Mouse (Mus musculus) CH12.LX (cell line): ENCODE results near the gene Sprr3. TPM values are rescaled to one million over a fixed set of nuclear protein-coding genes. Genes with fewer than 3 reads are reported as not detected.

Experiments used
- DNase-seq: peaks from one replicate; pipeline ENCODE4 v3.0.0-alpha.2; 2013; ENCODE audit errors: extremely low read depth
- H3K27ac ChIP-seq: 2 replicates; pipeline ENCODE4 v1.5.1; 2012; ENCODE audit warnings: low read depth, mild to moderate bottlenecking, control low read depth, moderate library complexity; ENCODE audit not compliant: insufficient read depth
- H3K27me3 ChIP-seq: replicated peaks from 2 replicates; pipeline ENCODE3; 2012; ENCODE audit warnings: inconsistent platforms
- H3K36me3 ChIP-seq, 2 experiments: replicated peaks in 1 of 2; 2 replicates each; pipeline versions ENCODE3 to v1.6.1; 2012; ENCODE audit warnings: inconsistent platforms in 1 of 2, low read length in 1 of 2, mild to moderate bottlenecking in 1 of 2, mixed read lengths in 1 of 2, moderate library complexity in 1 of 2; ENCODE audit not compliant: control insufficient read depth in 1 of 2, insufficient read depth in 1 of 2
- H3K4me1 ChIP-seq, 2 experiments: 2 replicates each; pipeline ENCODE4 v1.6.1; 2012; ENCODE audit warnings: inconsistent platforms in 1 of 2, moderate library complexity in 1 of 2; ENCODE audit not compliant: insufficient read depth in 2 of 2, control insufficient read depth in 1 of 2
- H3K4me2 ChIP-seq: 2 replicates; pipeline ENCODE4 v1.6.1; 2012; ENCODE audit warnings: low read depth, mild to moderate bottlenecking, control low read depth; ENCODE audit not compliant: poor library complexity, insufficient read depth, severe bottlenecking
- H3K4me3 ChIP-seq, 3 experiments: fragments of 150-350 bp in 1 of 3; sonication (generic) in 1 of 3; replicated peaks in 1 of 3; 2 replicates each; pipeline versions ENCODE3 to v1.5.1; 2011 to 2012; ENCODE audit warnings: low read depth in 2 of 3, low read length in 2 of 3, mild to moderate bottlenecking in 2 of 3, moderate library complexity in 2 of 3, control low read depth in 1 of 3, improper control_type of control experiment in 1 of 3, inconsistent platforms in 1 of 3, mixed read lengths in 1 of 3; ENCODE audit not compliant: poor library complexity in 1 of 3
- H3K79me2 ChIP-seq: replicated peaks from 2 replicates; pipeline ENCODE4 v1.6.1; 2012; ENCODE audit warnings: mild to moderate bottlenecking, moderate library complexity; ENCODE audit not compliant: control insufficient read depth, poor library complexity, insufficient read depth, severe bottlenecking; ENCODE audit errors: extremely low read depth
- H3K9ac ChIP-seq: 2 replicates; pipeline ENCODE4 v1.6.1; 2012; ENCODE audit warnings: low read depth, mild to moderate bottlenecking, control low read depth, moderate library complexity; ENCODE audit not compliant: insufficient read depth
- H3K9me3 ChIP-seq: replicated peaks from 2 replicates; pipeline ENCODE3; 2012; ENCODE audit warnings: low read length, inconsistent platforms, mixed read lengths
- CTCF ChIP-seq, 2 experiments: IDR thresholded peaks in 1 of 2; conservative IDR thresholded peaks in 1 of 2; 2 replicates each; pipeline ENCODE4 v1.5.1; 2011 to 2012; ENCODE audit warnings: low read depth in 2 of 2, low read length in 2 of 2, improper control_type of control experiment in 1 of 2, inconsistent platforms in 1 of 2, mild to moderate bottlenecking in 1 of 2, moderate library complexity in 1 of 2
- E2F4 ChIP-seq: IDR thresholded peaks from 2 replicates; pipeline ENCODE4 v1.6.1; 2011; ENCODE audit warnings: low read depth, low read length, improper control_type of control experiment; ENCODE audit not compliant: insufficient replicate concordance
- ETS1 ChIP-seq: conservative IDR thresholded peaks from 2 replicates; pipeline ENCODE4 v1.6.1; 2012; ENCODE audit warnings: low read depth, mild to moderate bottlenecking, inconsistent platforms, low read length, improper control_type of control experiment, moderate library complexity
- HCFC1 ChIP-seq: IDR thresholded peaks from 2 replicates; pipeline ENCODE4 v1.6.1; 2012; ENCODE audit warnings: low read depth, mild to moderate bottlenecking, inconsistent platforms, low read length, improper control_type of control experiment
- IRF4 ChIP-seq: IDR thresholded peaks from 2 replicates; pipeline ENCODE4 v1.6.1; 2014; ENCODE audit warnings: low read depth, mild to moderate bottlenecking, inconsistent platforms, low read length, improper control_type of control experiment
- JUN ChIP-seq: IDR thresholded peaks from 2 replicates; pipeline ENCODE4 v1.6.1; 2011; ENCODE audit warnings: low read depth, mild to moderate bottlenecking, low read length, improper control_type of control experiment, moderate library complexity; ENCODE audit not compliant: insufficient read depth
- JUND ChIP-seq: conservative IDR thresholded peaks from 2 replicates; pipeline ENCODE4 v1.6.1; 2011; ENCODE audit warnings: low read depth, low read length, improper control_type of control experiment
- KAT2A ChIP-seq: IDR thresholded peaks from 2 replicates; pipeline ENCODE4 v1.6.1; 2012; ENCODE audit warnings: low read length, improper control_type of control experiment, inconsistent platforms; ENCODE audit not compliant: insufficient replicate concordance
- MAFK ChIP-seq: IDR thresholded peaks from 2 replicates; pipeline ENCODE4 v1.6.1; 2011; ENCODE audit warnings: low read length, improper control_type of control experiment; ENCODE audit not compliant: insufficient replicate concordance
- MAX ChIP-seq: IDR thresholded peaks from 2 replicates; pipeline ENCODE4 v1.6.1; 2011; ENCODE audit warnings: low read length, improper control_type of control experiment
- MEF2A ChIP-seq: IDR thresholded peaks from 2 replicates; pipeline ENCODE4 v1.6.1; 2014; ENCODE audit warnings: low read depth, mild to moderate bottlenecking, inconsistent platforms, low read length, improper control_type of control experiment, borderline replicate concordance
- MYC ChIP-seq: IDR thresholded peaks from 2 replicates; pipeline ENCODE4 v1.6.1; 2011; ENCODE audit warnings: low read depth, mild to moderate bottlenecking, improper control_type of control experiment, low read length
- NELFE ChIP-seq: IDR thresholded peaks from 2 replicates; pipeline ENCODE4 v1.6.1; 2011; ENCODE audit warnings: low read depth, low read length, improper control_type of control experiment
- POLR2A ChIP-seq: IDR thresholded peaks from 2 replicates; pipeline ENCODE4 v1.6.1; 2011; ENCODE audit warnings: low read depth, mild to moderate bottlenecking, improper control_type of control experiment, low read length
- RAD21 ChIP-seq: IDR thresholded peaks from 2 replicates; pipeline ENCODE4 v1.6.1; 2011; ENCODE audit warnings: low read depth, mild to moderate bottlenecking, low read length, improper control_type of control experiment, moderate library complexity
- RCOR1 ChIP-seq: conservative IDR thresholded peaks from 2 replicates; pipeline ENCODE4 v1.6.1; 2012; ENCODE audit warnings: low read depth, mild to moderate bottlenecking, inconsistent platforms, low read length, improper control_type of control experiment
- SIN3A ChIP-seq: IDR thresholded peaks from 2 replicates; pipeline ENCODE4 v1.6.1; 2012; ENCODE audit warnings: low read length, improper control_type of control experiment, inconsistent platforms
- SMC3 ChIP-seq: IDR thresholded peaks from 2 replicates; pipeline ENCODE4 v1.6.1; 2011; ENCODE audit warnings: low read depth, low read length, improper control_type of control experiment
- TBP ChIP-seq: conservative IDR thresholded peaks from 2 replicates; pipeline ENCODE4 v1.6.1; 2011; ENCODE audit warnings: low read depth, low read length, improper control_type of control experiment
- UBTF ChIP-seq: IDR thresholded peaks from 2 replicates; pipeline ENCODE4 v1.6.1; 2012; ENCODE audit warnings: low read depth, mild to moderate bottlenecking, inconsistent platforms, low read length, improper control_type of control experiment, moderate library complexity
- USF1 ChIP-seq: IDR thresholded peaks from 2 replicates; pipeline ENCODE4 v1.6.1; 2014; ENCODE audit warnings: low read depth, mild to moderate bottlenecking, inconsistent platforms, low read length, improper control_type of control experiment
- USF2 ChIP-seq: conservative IDR thresholded peaks from 2 replicates; pipeline ENCODE4 v1.6.1; 2011; ENCODE audit warnings: low read depth, low read length, improper control_type of control experiment
- ZC3H11A ChIP-seq: IDR thresholded peaks from 2 replicates; pipeline ENCODE4 v1.6.1; 2012; ENCODE audit warnings: low read depth, mild to moderate bottlenecking, inconsistent platforms, low read length, improper control_type of control experiment
- ZMIZ1 ChIP-seq: IDR thresholded peaks from 2 replicates; pipeline ENCODE4 v1.6.1; 2012; ENCODE audit warnings: low read depth, mild to moderate bottlenecking, inconsistent platforms, low read length, improper control_type of control experiment
- ZNF384 ChIP-seq: IDR thresholded peaks from 2 replicates; pipeline ENCODE4 v1.6.1; 2012; ENCODE audit warnings: low read depth, low read length, improper control_type of control experiment, inconsistent platforms
- dilution Hi-C: fragments of 300-500 bp; cut with MboI; formaldehyde crosslinking; loops from 2 replicates; pipeline ENCODE4 v1.14.3; 2020; ENCODE audit warnings: low sequenced_read_pairs; ENCODE audit not compliant: extremely low pct_unique_long_range_greater_than_20kb, extremely low pct_ligation_motif_present
- in situ Hi-C: fragments of 300-500 bp; cut with MboI; formaldehyde crosslinking; loops from 3 replicates; pipeline ENCODE4 v1.14.3; 2019; ENCODE audit warnings: low sequenced_read_pairs, low pct_ligation_motif_present, low pct_unique_long_range_greater_than_20kb, mixed read lengths
- polyA plus RNA-seq: library from polyadenylated mRNA; unstranded; fragments of >175 nt; gene quantifications from 2 replicates; pipeline ENCODE4 v1.2.1, GENCODE M21; 2012; ENCODE audit warnings: low read depth; ENCODE audit not compliant: insufficient read length
- total RNA-seq, 2 experiments: library from RNA; depleted of rRNA; stranded (reverse); fragments of 300-350 nt in 1 of 2; fragments of >200 nt in 1 of 2; gene quantifications; 2 replicates each; pipeline ENCODE4 v1.2.3; 2012 to 2014

Gene Sprr3
- total and polyA plus RNA-seq, 3 experiments: not detected

DNA sequence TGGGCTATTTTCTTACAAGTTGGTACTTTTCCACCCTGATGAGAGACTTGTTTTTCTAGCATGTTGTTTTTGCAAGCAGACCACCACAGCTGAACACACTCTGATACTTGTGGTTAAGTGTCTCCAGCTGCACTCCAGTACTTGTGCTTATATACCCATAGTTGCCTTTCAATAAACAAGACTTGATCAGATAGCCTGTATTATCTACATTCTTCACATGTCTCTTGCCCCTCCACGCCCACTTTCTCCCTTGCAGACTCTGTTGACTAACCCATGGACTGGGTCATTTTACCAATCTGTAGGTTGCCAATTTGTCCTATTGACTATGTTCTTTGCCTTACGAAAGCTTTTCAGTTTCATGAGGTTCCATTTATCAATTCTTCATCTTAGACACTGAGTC is 11.6 kb upstream of the Sprr3 start:
- no peak for DNase-seq

DNA sequence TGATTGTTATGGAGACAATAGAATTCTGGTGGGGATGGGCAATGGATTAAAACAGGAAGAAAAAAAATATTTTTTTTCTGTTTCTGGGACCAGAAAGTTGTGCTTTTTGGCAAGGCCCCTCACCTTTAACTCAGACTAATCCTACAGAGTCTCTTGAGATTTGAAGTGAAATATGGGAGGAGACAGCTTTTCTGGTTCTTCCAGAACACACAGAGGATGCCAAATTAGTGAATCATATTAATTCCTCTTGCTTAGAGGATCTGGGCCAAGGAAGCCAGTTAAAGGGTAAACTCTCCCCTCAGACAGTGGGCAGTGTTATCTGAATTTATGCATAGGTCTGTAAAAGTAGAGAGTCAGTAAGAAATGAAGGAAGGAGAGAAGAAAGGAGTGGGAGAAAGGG is 8.9 kb upstream of the Sprr3 start:
- DNase-seq: no peak
- dilution Hi-C loops: no loop called here
- in situ Hi-C loops: no loop called here

More for the DNA sequence above, 11.6 kb upstream of the Sprr3 start:
- no peak for TF ChIP-seq ZNF384
- TF ChIP-seq UBTF: no peak
- TF ChIP-seq ETS1: no peak
- TF ChIP-seq CTCF (conservative IDR thresholded peaks at IDR 0.05 in 1 of 2, IDR thresholded peaks at IDR 0.05 in 1 of 2; ENCODE audit: low read depth in 2 of 2, low read length in 2 of 2): no peak
- no peak for TF ChIP-seq MAX
- TF ChIP-seq HCFC1: no peak
- no peak for TF ChIP-seq NELFE
- TF ChIP-seq, all 38 proteins: peak for 0
- Histone ChIP-seq H3K9me3 (peaks cover 25% of the 10 kb centered on the region), H3K36me3 (no peaks in the 10 kb centered on the region), H3K4me1 (no peaks in the 10 kb centered on the region), H3K27ac (no peak overlapping the region), H3K4me3 (no peak overlapping the region), H3K9ac (no peak overlapping the region), H3K27me3 (no peaks in the 10 kb centered on the region), H3K79me2 (no peaks in the 10 kb centered on the region), H3K4me2 (no peak overlapping the region)
- in situ Hi-C loops (no loop called here), dilution Hi-C loops (no loop called here)

GRCm38 (mm10) chr3:92466576-92466975 is 8.1 kb upstream of the Sprr3 start:
- H3K9ac ChIP-seq: no peak overlapping the region
- H3K4me2 ChIP-seq: no peak overlapping the region
- no peak for DNase-seq
- no peaks in the 10 kb centered on the region for H3K4me1 ChIP-seq
- no peaks in the 10 kb centered on the region for H3K79me2 ChIP-seq
- no peak overlapping the region for H3K27ac ChIP-seq
- in situ Hi-C loops (no loop called here), dilution Hi-C loops (no loop called here)
- no peak overlapping the region for H3K4me3 ChIP-seq
- no peaks in the 10 kb centered on the region for H3K27me3 ChIP-seq
- peaks cover 18% of the 10 kb centered on the region for H3K9me3 ChIP-seq
- H3K36me3 ChIP-seq: no peaks in the 10 kb centered on the region
- TF ChIP-seq E2F4: no peak
- TF ChIP-seq USF1: no peak
- no peak for TF ChIP-seq SIN3A
- TF ChIP-seq MYC: no peak
- no peak for TF ChIP-seq RCOR1
- no peak for TF ChIP-seq POLR2A
- TF ChIP-seq UBTF: no peak
- TF ChIP-seq JUND: no peak
- TF ChIP-seq HCFC1: no peak
- no peak for TF ChIP-seq ETS1
- TF ChIP-seq RAD21: no peak
- no peak for TF ChIP-seq ZMIZ1
- no peak for TF ChIP-seq CTCF (conservative IDR thresholded peaks at IDR 0.05 in 1 of 2, IDR thresholded peaks at IDR 0.05 in 1 of 2; ENCODE audit: low read depth in 2 of 2, low read length in 2 of 2)
- TF ChIP-seq TBP: no peak
- TF ChIP-seq IRF4: no peak
- TF ChIP-seq JUN: no peak
- no peak for TF ChIP-seq ZC3H11A
- no peak for TF ChIP-seq USF2

More for the DNA sequence above, 8.9 kb upstream of the Sprr3 start:
- no peak overlapping the region for H3K27ac ChIP-seq
- no peak overlapping the region for H3K9ac ChIP-seq
- H3K9me3 ChIP-seq: peaks cover 23% of the 10 kb centered on the region
- H3K79me2 ChIP-seq: no peaks in the 10 kb centered on the region
- H3K36me3 ChIP-seq: no peaks in the 10 kb centered on the region
- no peaks in the 10 kb centered on the region for H3K4me1 ChIP-seq
- H3K4me3 ChIP-seq: no peak overlapping the region
- no peak for TF ChIP-seq USF2
- no peak for TF ChIP-seq MEF2A
- no peak for TF ChIP-seq MAX
- no peak for TF ChIP-seq SMC3
- TF ChIP-seq MAFK: no peak
- no peak for TF ChIP-seq KAT2A
- no peak for TF ChIP-seq JUND
- no peak for TF ChIP-seq RCOR1
- TF ChIP-seq, all 38 proteins: peak for 0
- H3K27me3 ChIP-seq: no peaks in the 10 kb centered on the region
- H3K4me2 ChIP-seq: no peak overlapping the region
